Mouse (Mus musculus) neural tube, embryonic 14.5 days (tissue): ENCODE data around the gene Srf. TPM values are rescaled to one million over a fixed set of nuclear protein-coding genes. Genes with fewer than 3 reads are reported as not detected.

Experiments
- ATAC-seq: fragments of 200-750 bp; cut with Nextera tagmentation; 2 replicates; pipeline ENCODE4 v1.8.0; 2017; ENCODE audit warnings: low read depth, mild to moderate bottlenecking, moderate TSS enrichment, moderate library complexity
- H3K27ac ChIP-seq: fragments of 300-500 bp; sonication (generic); 2 replicates; pipeline ENCODE4 v1.5.1; 2014; ENCODE audit warnings: low read depth, mild to moderate bottlenecking, control low read depth, low read length, moderate library complexity, mixed read lengths
- H3K27me3 ChIP-seq: fragments of 300-500 bp; sonication (generic); 2 replicates; pipeline ENCODE4 v1.6.1; 2014; ENCODE audit warnings: low read length; ENCODE audit not compliant: control insufficient read depth, insufficient read depth
- H3K36me3 ChIP-seq: fragments of 300-500 bp; sonication (generic); 2 replicates; pipeline ENCODE4 v1.6.1; 2014; ENCODE audit warnings: low read length, mixed read lengths; ENCODE audit not compliant: control insufficient read depth, insufficient read depth
- H3K4me1 ChIP-seq: fragments of 300-500 bp; sonication (generic); 2 replicates; pipeline ENCODE4 v1.6.1; 2014; ENCODE audit warnings: low read length; ENCODE audit not compliant: control insufficient read depth, insufficient read depth
- H3K4me2 ChIP-seq: fragments of 300-500 bp; sonication (generic); 2 replicates; pipeline ENCODE4 v1.6.1; 2014; ENCODE audit warnings: mild to moderate bottlenecking, low read depth, low read length, control low read depth
- H3K4me3 ChIP-seq: fragments of 300-500 bp; sonication (generic); 2 replicates; pipeline ENCODE4 v1.5.1; 2014; ENCODE audit warnings: low read depth, low read length, control low read depth, mixed read lengths
- H3K9ac ChIP-seq: fragments of 300-500 bp; sonication (generic); replicated peaks from 2 replicates; pipeline ENCODE4 v1.6.1; 2014; ENCODE audit warnings: low read depth, mild to moderate bottlenecking, control low read depth, low read length, mixed read lengths
- H3K9me3 ChIP-seq: fragments of 300-500 bp; sonication (generic); 2 replicates; pipeline ENCODE4 v1.6.1; 2016; ENCODE audit warnings: low read length; ENCODE audit not compliant: control insufficient read depth
- WGBS: fragments of 180-500 bp; shearing (Covaris S2); extraction: QIAGEN DNeasy Blood & Tissue Kit; methylation state at CpG from one replicate; pipeline ENCODE4 v1.1.7; 2014; 5-methylcytosine and 5-hydroxymethylcytosine counted together
- polyA plus RNA-seq: library from polyadenylated mRNA; unstranded; fragments of >200 nt; fragmentation: Nextera tagmentation; extraction: Ambion mirVana; gene quantifications from 2 replicates; pipeline ENCODE4 v1.2.1, GENCODE M21; 2014

Srf gene
- polyA plus RNA-seq, 1 experiment from 2014 or later = 5.4 TPM

- H3K4me3 ChIP-seq = no peak overlapping the region
Measured at GRCm38 (mm10) chr17:46546995-46547394, 9.0 kb downstream of the Srf start.

GRCm38 (mm10) chr17:46546591-46546990, 9.4 kb downstream of the Srf start:
- ATAC-seq = no peak

More at GRCm38 (mm10) chr17:46546995-46547394, 9.0 kb downstream of the Srf start:
- peaks cover 29% of the 10 kb centered on the region for H3K36me3 ChIP-seq
- no peaks in the 10 kb centered on the region for H3K9me3 ChIP-seq
- WGBS = 10% methylated on average over 8 of the region's 8 CpGs
- no peak for ATAC-seq
- no peak overlapping the region; the same call in 1 of the 2 replicates for H3K9ac ChIP-seq
- no peaks in the 10 kb centered on the region for H3K27me3 ChIP-seq
- H3K27ac ChIP-seq = no peak overlapping the region
- H3K4me1 ChIP-seq = peaks cover 10% of the 10 kb centered on the region; the same call in 1 of the 2 replicates
- no peak overlapping the region for H3K4me2 ChIP-seq

GRCm38 (mm10) chr17:46545813-46546564, 10.0 kb downstream of the Srf start, which contains the start of gene Cul9:
Gene Cul9, minus strand, starts transcription at chr17:46546388.
- Histone ChIP-seq H3K27me3 (no peaks in the 10 kb centered on the region), H3K27ac (no peak within 1 kb of the TSS), H3K9me3 (no peaks in the 10 kb centered on the region), H3K4me1 (peaks cover 10% of the 10 kb centered on the region; the same call in 1 of the 2 replicates), H3K9ac (peak within 1 kb of the TSS; percentile 83), H3K36me3 (peaks cover 25% of the 10 kb centered on the region), H3K4me3 (peak within 1 kb of the TSS; percentile 74), H3K4me2 (peak within 1 kb of the TSS; percentile 46)
- peak; percentile 91 for ATAC-seq
- WGBS = 2% methylated on average over 38 of the region's 49 CpGs

More at GRCm38 (mm10) chr17:46546591-46546990, 9.4 kb downstream of the Srf start:
- H3K4me1 ChIP-seq = peaks cover 10% of the 10 kb centered on the region; the same call in 1 of the 2 replicates
- peak overlapping the region; percentile 74 for H3K4me3 ChIP-seq
- H3K27me3 ChIP-seq = no peaks in the 10 kb centered on the region
- peak overlapping the region; percentile 83; the same call in 1 of the 2 replicates for H3K9ac ChIP-seq
- H3K36me3 ChIP-seq = peaks cover 25% of the 10 kb centered on the region
- no peak overlapping the region for H3K27ac ChIP-seq
- peak overlapping the region; percentile 46 for H3K4me2 ChIP-seq
- no peaks in the 10 kb centered on the region for H3K9me3 ChIP-seq
- WGBS = 14% methylated on average over 7 of the region's 7 CpGs

- ATAC-seq = no peak
- no peak overlapping the region for H3K4me3 ChIP-seq
- peaks cover 34% of the 10 kb centered on the region for H3K36me3 ChIP-seq
- WGBS = 91% methylated on average over 12 of the region's 12 CpGs
- no peak overlapping the region for H3K9ac ChIP-seq
- H3K27ac ChIP-seq = no peak overlapping the region
- H3K27me3 ChIP-seq = no peaks in the 10 kb centered on the region
- no peak overlapping the region for H3K4me2 ChIP-seq
- peaks cover 10% of the 10 kb centered on the region; the same call in 1 of the 2 replicates for H3K4me1 ChIP-seq
- no peaks in the 10 kb centered on the region for H3K9me3 ChIP-seq
Measured at GRCm38 (mm10) chr17:46543661-46544060, 12.3 kb downstream of the Srf start.

GRCm38 (mm10) chr17:46525579-46526307, 30.2 kb downstream of the Srf start:
- no peak overlapping the region for H3K4me3 ChIP-seq
- no peaks in the 10 kb centered on the region for H3K27me3 ChIP-seq
- H3K36me3 ChIP-seq = peaks cover 30% of the 10 kb centered on the region

GRCm38 (mm10) chr17:46525065-46525464, 30.9 kb downstream of the Srf start:
- Histone ChIP-seq H3K4me2 (no peak overlapping the region), H3K27me3 (no peaks in the 10 kb centered on the region), H3K4me1 (no peaks in the 10 kb centered on the region), H3K4me3 (no peak overlapping the region), H3K27ac (no peak overlapping the region), H3K9ac (no peak overlapping the region), H3K9me3 (no peaks in the 10 kb centered on the region), H3K36me3 (peaks cover 30% of the 10 kb centered on the region)
- 88% methylated on average over 10 of the region's 10 CpGs for WGBS
- ATAC-seq = no peak

More at GRCm38 (mm10) chr17:46525579-46526307, 30.2 kb downstream of the Srf start:
- ATAC-seq = peak; percentile 47
- no peak overlapping the region for H3K27ac ChIP-seq
- 36% methylated on average over 12 of the region's 12 CpGs for WGBS
- no peak overlapping the region for H3K4me2 ChIP-seq
- H3K9ac ChIP-seq = no peak overlapping the region
- H3K9me3 ChIP-seq = no peaks in the 10 kb centered on the region
- H3K4me1 ChIP-seq = no peaks in the 10 kb centered on the region

GRCm38 (mm10) chr17:46521963-46522668, 33.9 kb downstream of the Srf start:
- H3K9me3 ChIP-seq = no peaks in the 10 kb centered on the region
- 34% methylated on average over 24 of the region's 24 CpGs for WGBS
- peaks cover 20% of the 10 kb centered on the region for H3K36me3 ChIP-seq
- no peak overlapping the region for H3K27ac ChIP-seq
- no peaks in the 10 kb centered on the region for H3K4me1 ChIP-seq
- H3K4me3 ChIP-seq = no peak overlapping the region
- H3K27me3 ChIP-seq = no peaks in the 10 kb centered on the region
- H3K4me2 ChIP-seq = no peak overlapping the region
- ATAC-seq = no peak
- H3K9ac ChIP-seq = no peak overlapping the region

GRCm38 (mm10) chr17:46521174-46521573, 34.8 kb downstream of the Srf start:
- ATAC-seq = no peak
- Histone ChIP-seq H3K36me3 (peaks cover 18% of the 10 kb centered on the region), H3K9ac (no peak overlapping the region)

More at GRCm38 (mm10) chr17:46521174-46521573, 34.8 kb downstream of the Srf start:
- Histone ChIP-seq H3K27me3 (no peaks in the 10 kb centered on the region), H3K27ac (no peak overlapping the region), H3K4me2 (no peak overlapping the region), H3K4me3 (no peak overlapping the region), H3K9me3 (no peaks in the 10 kb centered on the region), H3K4me1 (no peaks in the 10 kb centered on the region)
- 78% methylated on average over 9 of the region's 9 CpGs for WGBS
